Mouse (Mus musculus) MEL (cell line): ENCODE measurements around the gene Klhl33. TPM values are rescaled to one million over a fixed set of nuclear protein-coding genes. Genes with fewer than 3 reads are reported as not detected.
"Not testable (repeated sequence)": the region's sequence is repeated elsewhere in the genome, so short reads cannot be mapped to it uniquely, and the experiment has no call there.

Source experiments
- DNase-seq: peaks from one replicate; pipeline ENCODE4 v3.0.0; 2011; ENCODE audit warnings: low read depth, low spot score
- H3K27ac ChIP-seq: 2 replicates; pipeline ENCODE4 v1.5.1; 2012; ENCODE audit warnings: low read depth, mild to moderate bottlenecking, control low read depth, low read length, moderate library complexity; ENCODE audit not compliant: control insufficient read depth
- H3K27me3 ChIP-seq, 2 experiments: fragments of 150-350 bp in 1 of 2; sonication (generic) in 1 of 2; 2 replicates each; pipeline ENCODE4 v1.6.1; 2012; ENCODE audit warnings: low read length in 2 of 2, mild to moderate bottlenecking in 2 of 2, improper control_type of control experiment in 1 of 2, moderate library complexity in 1 of 2; ENCODE audit not compliant: insufficient read depth in 2 of 2, control insufficient read depth in 1 of 2
- H3K36me3 ChIP-seq, 2 experiments: 2 replicates each; pipeline ENCODE4 v1.6.1; 2012 to 2014; ENCODE audit warnings: low read length in 2 of 2, improper control_type of control experiment in 1 of 2, inconsistent platforms in 1 of 2, mild to moderate bottlenecking in 1 of 2; ENCODE audit not compliant: insufficient read depth in 2 of 2, control insufficient read depth in 1 of 2
- H3K4me1 ChIP-seq, 2 experiments: fragments of 150-350 bp in 1 of 2; sonication (generic) in 1 of 2; 2 replicates each; pipeline ENCODE4 v1.6.1; 2012; ENCODE audit warnings: low read length in 2 of 2, improper control_type of control experiment in 1 of 2, mild to moderate bottlenecking in 1 of 2; ENCODE audit not compliant: insufficient read depth in 2 of 2, control insufficient read depth in 1 of 2
- H3K4me3 ChIP-seq, 2 experiments: fragments of 150-350 bp in 1 of 2; sonication (generic) in 1 of 2; 2 replicates each; pipeline ENCODE4 v1.5.1; 2012; ENCODE audit warnings: low read depth in 2 of 2, low read length in 2 of 2, mild to moderate bottlenecking in 2 of 2, moderate library complexity in 2 of 2, control low read depth in 1 of 2, improper control_type of control experiment in 1 of 2; ENCODE audit not compliant: control insufficient read depth in 1 of 2, insufficient read depth in 1 of 2
- H3K79me2 ChIP-seq: 2 replicates; pipeline ENCODE4 v1.6.1; 2012; ENCODE audit warnings: mild to moderate bottlenecking, low read length, moderate library complexity; ENCODE audit not compliant: control insufficient read depth, poor library complexity, insufficient read depth
- H3K9ac ChIP-seq: 2 replicates; pipeline ENCODE4 v1.6.1; 2012; ENCODE audit warnings: low read depth, mild to moderate bottlenecking, control low read depth, low read length, moderate library complexity; ENCODE audit not compliant: control insufficient read depth, poor library complexity, severe bottlenecking
- H3K9me3 ChIP-seq: fragments of 150-350 bp; sonication (generic); replicated peaks from 2 replicates; pipeline ENCODE4 v1.6.1; 2012; ENCODE audit warnings: mild to moderate bottlenecking, low read length, improper control_type of control experiment, moderate library complexity; ENCODE audit not compliant: insufficient read depth
- BHLHE40 ChIP-seq: IDR thresholded peaks from 2 replicates; pipeline ENCODE4 v1.6.1; 2012; ENCODE audit warnings: low read depth, mild to moderate bottlenecking, inconsistent platforms, low read length, improper control_type of control experiment, borderline replicate concordance
- CHD1 ChIP-seq: IDR thresholded peaks from 2 replicates; pipeline ENCODE4 v1.6.1; 2012; ENCODE audit warnings: low read depth, mild to moderate bottlenecking, inconsistent platforms, low read length, improper control_type of control experiment
- CTCF ChIP-seq, 3 experiments: IDR thresholded peaks in 2 of 3; conservative IDR thresholded peaks in 1 of 3; 2 replicates each; pipeline ENCODE4 v1.5.1; 2011 to 2012; ENCODE audit warnings: low read length in 3 of 3, low read depth in 2 of 3, mild to moderate bottlenecking in 2 of 3, improper control_type of control experiment in 1 of 3, inconsistent platforms in 1 of 3, mixed read lengths in 1 of 3, moderate library complexity in 1 of 3; ENCODE audit not compliant: control insufficient read depth in 1 of 3, insufficient read depth in 1 of 3, poor library complexity in 1 of 3, severe bottlenecking in 1 of 3
- E2F4 ChIP-seq: IDR thresholded peaks from 2 replicates; pipeline ENCODE4 v1.6.1; 2011; ENCODE audit warnings: low read depth, low read length, improper control_type of control experiment, borderline replicate concordance
- EP300 ChIP-seq, 2 experiments: IDR thresholded peaks; 2 replicates each; pipeline ENCODE4 v1.6.1; 2011; ENCODE audit warnings: improper control_type of control experiment in 2 of 2, low read length in 2 of 2, low read depth in 1 of 2, mild to moderate bottlenecking in 1 of 2
- ETS1 ChIP-seq: IDR thresholded peaks from 2 replicates; pipeline ENCODE4 v1.6.1; 2012; ENCODE audit warnings: low read depth, mild to moderate bottlenecking, inconsistent platforms, low read length, improper control_type of control experiment, moderate library complexity
- GATA1 ChIP-seq: IDR thresholded peaks from 2 replicates; pipeline ENCODE4 v1.6.1; 2011; ENCODE audit warnings: low read depth, low read length, improper control_type of control experiment
- JUND ChIP-seq: IDR thresholded peaks from 2 replicates; pipeline ENCODE4 v1.6.1; 2011; ENCODE audit warnings: low read depth, mild to moderate bottlenecking, improper control_type of control experiment, low read length
- KAT2A ChIP-seq: conservative IDR thresholded peaks from 2 replicates; pipeline ENCODE4 v1.6.1; 2012; ENCODE audit warnings: low read depth, low read length, improper control_type of control experiment, inconsistent platforms
- MAFK ChIP-seq: IDR thresholded peaks from 2 replicates; pipeline ENCODE4 v1.6.1; 2011; ENCODE audit warnings: low read depth, mild to moderate bottlenecking, low read length, improper control_type of control experiment, borderline replicate concordance
- MAX ChIP-seq: IDR thresholded peaks from 2 replicates; pipeline ENCODE4 v1.6.1; 2011; ENCODE audit warnings: low read length, improper control_type of control experiment
- MAZ ChIP-seq: IDR thresholded peaks from 2 replicates; pipeline ENCODE4 v1.6.1; 2012; ENCODE audit warnings: low read depth, mild to moderate bottlenecking, inconsistent platforms, low read length, improper control_type of control experiment
- MEF2A ChIP-seq: IDR thresholded peaks from 2 replicates; pipeline ENCODE4 v1.6.1; 2014; ENCODE audit warnings: low read depth, mild to moderate bottlenecking, inconsistent platforms, low read length, improper control_type of control experiment; ENCODE audit not compliant: poor library complexity, insufficient replicate concordance, severe bottlenecking; ENCODE audit errors: extremely low read depth
- MYB ChIP-seq: IDR thresholded peaks from 2 replicates; pipeline ENCODE4 v1.6.1; 2011; ENCODE audit warnings: mild to moderate bottlenecking, low read depth, low read length, improper control_type of control experiment
- POLR2A ChIP-seq, 2 experiments: IDR thresholded peaks; 2 replicates each; pipeline ENCODE4 v1.6.1; 2011 to 2012; ENCODE audit warnings: low read length in 2 of 2, mild to moderate bottlenecking in 2 of 2, control low read depth in 1 of 2, improper control_type of control experiment in 1 of 2, low read depth in 1 of 2, moderate library complexity in 1 of 2; ENCODE audit not compliant: control insufficient read depth in 1 of 2, insufficient read depth in 1 of 2, poor library complexity in 1 of 2
- POLR2AphosphoS5 ChIP-seq: IDR thresholded peaks from 2 replicates; pipeline ENCODE4 v1.6.1; 2012; ENCODE audit warnings: low read depth, borderline replicate concordance, mild to moderate bottlenecking, inconsistent platforms, low read length, moderate library complexity, mixed read lengths
- RAD21 ChIP-seq: IDR thresholded peaks from 2 replicates; pipeline ENCODE4 v1.6.1; 2011; ENCODE audit warnings: mild to moderate bottlenecking, low read depth, low read length, improper control_type of control experiment
- RCOR1 ChIP-seq: IDR thresholded peaks from 2 replicates; pipeline ENCODE4 v1.6.1; 2012; ENCODE audit warnings: low read depth, mild to moderate bottlenecking, inconsistent platforms, low read length, improper control_type of control experiment
- TAL1 ChIP-seq: IDR thresholded peaks from 2 replicates; pipeline ENCODE4 v1.6.1; 2012; ENCODE audit warnings: mild to moderate bottlenecking, inconsistent platforms, low read length, moderate library complexity, mixed read lengths
- TBP ChIP-seq: IDR thresholded peaks from 2 replicates; pipeline ENCODE4 v1.8.0; 2011; ENCODE audit warnings: low read depth, low read length, improper control_type of control experiment
- TCF12 ChIP-seq: IDR thresholded peaks from 2 replicates; pipeline ENCODE4 v1.6.1; 2014; ENCODE audit warnings: low read depth, mild to moderate bottlenecking, inconsistent platforms, low read length, improper control_type of control experiment, moderate library complexity
- UBTF ChIP-seq: IDR thresholded peaks from 2 replicates; pipeline ENCODE4 v1.6.1; 2012; ENCODE audit warnings: low read depth, mild to moderate bottlenecking, inconsistent platforms, low read length, improper control_type of control experiment, moderate library complexity, borderline replicate concordance; ENCODE audit not compliant: insufficient read depth
- ZC3H11A ChIP-seq: IDR thresholded peaks from 2 replicates; pipeline ENCODE4 v1.6.1; 2012; ENCODE audit warnings: low read depth, mild to moderate bottlenecking, inconsistent platforms, low read length, improper control_type of control experiment
- ZKSCAN1 ChIP-seq: IDR thresholded peaks from 2 replicates; pipeline ENCODE4 v1.6.1; 2012; ENCODE audit warnings: low read depth, mild to moderate bottlenecking, inconsistent platforms, low read length, improper control_type of control experiment, moderate library complexity
- ZMIZ1 ChIP-seq: IDR thresholded peaks from 2 replicates; pipeline ENCODE4 v1.6.1; 2012; ENCODE audit warnings: low read depth, mild to moderate bottlenecking, inconsistent platforms, low read length, improper control_type of control experiment, moderate library complexity
- ZNF384 ChIP-seq: IDR thresholded peaks from 2 replicates; pipeline ENCODE4 v1.6.1; 2012; ENCODE audit warnings: low read depth, mild to moderate bottlenecking, inconsistent platforms, low read length, improper control_type of control experiment
- polyA plus RNA-seq, 2 experiments: library from polyadenylated mRNA; stranded (reverse) in 1 of 2; unstranded in 1 of 2; fragments of >175 nt in 1 of 2; fragments of >200 nt in 1 of 2; gene quantifications; 2 replicates each; pipeline versions ENCODE4 v1.2.1 to v1.2.4; 2012; ENCODE audit warnings: low replicate concordance in 2 of 2, low read depth in 1 of 2; ENCODE audit not compliant: insufficient read length in 2 of 2, insufficient read depth in 1 of 2, missing spikeins in 1 of 2
- total RNA-seq: library from RNA; depleted of rRNA; stranded (reverse); fragments of 300-350 nt; gene quantifications from 2 replicates; pipeline ENCODE4 v1.2.3, GENCODE M21; 2012

The Klhl33 gene
- total and polyA plus RNA-seq, 3 experiments: 0.01 TPM; not detected in 2

DNA sequence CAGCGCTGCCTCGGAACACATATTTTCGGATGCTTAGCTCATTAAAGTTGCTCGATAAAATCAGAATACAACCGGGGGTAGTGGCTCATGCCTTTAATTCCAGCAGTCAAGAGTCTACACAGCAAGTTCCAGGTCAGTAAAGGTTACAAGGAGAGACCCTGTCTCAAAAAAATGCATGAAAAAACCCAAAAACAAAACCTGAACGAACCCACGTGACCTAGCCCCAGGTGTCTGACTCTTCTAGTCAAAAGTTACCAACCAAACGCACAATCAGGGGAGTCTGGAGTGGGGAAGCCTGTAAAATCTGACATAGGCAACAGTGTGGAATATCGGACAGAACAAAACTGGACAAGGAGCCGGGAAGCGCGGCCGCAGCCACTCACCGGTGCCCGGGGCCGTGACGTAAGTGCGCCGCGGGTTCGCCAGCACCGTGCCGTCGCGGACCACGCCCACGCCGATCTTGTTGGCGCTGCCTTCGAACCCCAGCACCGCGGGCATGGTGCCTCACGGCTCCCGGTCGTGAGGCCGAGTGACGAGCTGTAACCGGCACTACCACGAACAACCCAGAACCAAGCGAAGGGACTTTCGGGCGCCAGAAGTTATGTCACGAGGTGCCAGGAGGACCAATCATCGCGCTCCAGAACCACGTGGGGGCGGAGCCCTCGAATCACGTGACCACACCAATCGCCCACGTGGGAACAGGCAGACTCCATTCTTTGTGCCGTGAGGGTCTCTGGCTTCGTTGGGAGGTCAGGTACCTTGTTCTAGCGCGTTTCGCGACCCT lies 27.2 kb upstream of the Klhl33 start, which contains the start of the genes Osgep and Apex1 (continued):
- TF ChIP-seq ZC3H11A (no peak), RAD21 (no peak), KAT2A (no peak), RCOR1 (no peak), BHLHE40 (peak; percentile 75; the same call in 1 of the 2 replicates), TCF12 (peak; percentile 28; the same call in 1 of the 2 replicates), CTCF (IDR thresholded peaks at IDR 0.05 in 2 of 3, conservative IDR thresholded peaks at IDR 0.05 in 1 of 3; ENCODE audit: control insufficient read depth in 1 of 3, insufficient read depth in 1 of 3, low read depth in 2 of 3, low read length in 3 of 3, poor library complexity in 1 of 3, severe bottlenecking in 1 of 3) (no peak), ZNF384 (no peak), TAL1 (no peak), ZMIZ1 (no peak), POLR2AphosphoS5 (peak; percentile 49; the same call in 1 of the 2 replicates), EP300 (IDR thresholded peaks at IDR 0.05; ENCODE audit: low read depth in 1 of 2, low read length in 2 of 2) (no peak), MEF2A (no peak), ZKSCAN1 (no peak)

DNA sequence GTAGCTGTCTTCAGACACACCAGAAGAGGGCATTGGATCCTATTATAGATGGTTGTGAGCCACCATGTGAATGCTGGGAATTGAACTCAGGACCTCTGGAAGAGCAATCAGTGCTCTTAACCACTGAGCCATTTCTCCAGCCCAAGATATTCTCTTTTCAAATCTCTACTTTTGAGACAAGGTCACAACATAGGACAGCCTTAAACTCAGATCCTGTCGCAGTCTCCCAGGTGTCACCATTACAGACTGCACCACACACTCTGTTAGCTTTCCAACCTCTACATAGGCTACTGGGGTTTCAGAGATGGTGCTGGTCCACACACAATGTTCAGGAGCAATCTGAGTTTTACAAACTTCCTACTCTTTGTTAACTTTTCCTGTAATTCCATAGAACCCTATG lies 26.1 kb upstream of the Klhl33 start:
- TF ChIP-seq TBP: peak; percentile 94
- not testable (repeated sequence) for H3K27me3 ChIP-seq, H3K36me3 ChIP-seq, H3K4me1 ChIP-seq, H3K9me3 ChIP-seq
- peak overlapping the region; percentile 78 to 90 for H3K4me3 ChIP-seq
- DNase-seq: peak; percentile 51
- peak overlapping the region; percentile 83; the same call in 1 of the 2 replicates for H3K27ac ChIP-seq
- peak overlapping the region; percentile 76 for H3K9ac ChIP-seq
- H3K79me2 ChIP-seq: peaks cover 21% of the 10 kb centered on the region

DNA sequence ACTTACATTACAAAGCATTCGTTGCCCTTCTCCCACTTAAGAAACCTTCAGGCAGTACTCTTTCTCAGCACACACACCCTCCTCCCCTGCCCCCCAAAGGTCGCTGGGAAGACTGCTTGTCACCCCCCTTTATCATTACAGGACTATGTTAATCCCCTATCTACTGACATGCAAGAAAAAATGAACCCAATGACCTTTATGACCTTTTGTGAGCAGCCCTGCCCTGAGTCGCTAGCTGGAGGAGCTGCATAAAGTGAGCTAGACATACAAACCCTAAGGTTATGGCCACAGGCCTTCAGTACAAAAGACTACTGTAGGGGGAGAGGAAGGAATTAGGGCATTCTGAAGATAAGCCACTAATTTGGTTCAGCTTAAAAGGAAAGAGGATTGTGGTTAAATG lies 14.0 kb upstream of the Klhl33 start:
- Histone ChIP-seq H3K27ac (no peak overlapping the region), H3K4me1 (no peaks in the 10 kb centered on the region), H3K79me2 (no peaks in the 10 kb centered on the region), H3K36me3 (no peaks in the 10 kb centered on the region; a peak in 1 of 4 replicates), H3K27me3 (no peaks in the 10 kb centered on the region), H3K9ac (no peak overlapping the region), H3K4me3 (no peak overlapping the region), H3K9me3 (no peaks in the 10 kb centered on the region)
- TF ChIP-seq GATA1: no peak
- no peak for TF ChIP-seq ETS1
- no peak for TF ChIP-seq E2F4
- TF ChIP-seq EP300 (IDR thresholded peaks at IDR 0.05; ENCODE audit: low read depth in 1 of 2, low read length in 2 of 2): no peak
- TF ChIP-seq POLR2A (IDR thresholded peaks at IDR 0.05; ENCODE audit: control insufficient read depth in 1 of 2, insufficient read depth in 1 of 2, low read depth in 1 of 2, low read length in 2 of 2, poor library complexity in 1 of 2): no peak
- TF ChIP-seq MAZ: no peak
- TF ChIP-seq POLR2AphosphoS5: no peak
- TF ChIP-seq ZMIZ1: no peak
- no peak for TF ChIP-seq UBTF
- no peak for TF ChIP-seq MAFK
- TF ChIP-seq CTCF (IDR thresholded peaks at IDR 0.05 in 2 of 3, conservative IDR thresholded peaks at IDR 0.05 in 1 of 3; ENCODE audit: control insufficient read depth in 1 of 3, insufficient read depth in 1 of 3, low read depth in 2 of 3, low read length in 3 of 3, poor library complexity in 1 of 3, severe bottlenecking in 1 of 3): no peak
- TF ChIP-seq ZC3H11A: no peak
- TF ChIP-seq BHLHE40: no peak
- TF ChIP-seq JUND: no peak
- TF ChIP-seq MAX: no peak
- no peak for TF ChIP-seq MYB
- no peak for TF ChIP-seq RAD21
- no peak for TF ChIP-seq ZKSCAN1
- TF ChIP-seq MEF2A: no peak
- TF ChIP-seq CHD1: no peak
- no peak for DNase-seq
